Mouse (Mus musculus): Measurements from ENCODE around the gene Sorl1.
A peak's percentile ranks its signal among the peaks of the same experiment; 100 is the strongest.

Sorl1 gene

DNA sequence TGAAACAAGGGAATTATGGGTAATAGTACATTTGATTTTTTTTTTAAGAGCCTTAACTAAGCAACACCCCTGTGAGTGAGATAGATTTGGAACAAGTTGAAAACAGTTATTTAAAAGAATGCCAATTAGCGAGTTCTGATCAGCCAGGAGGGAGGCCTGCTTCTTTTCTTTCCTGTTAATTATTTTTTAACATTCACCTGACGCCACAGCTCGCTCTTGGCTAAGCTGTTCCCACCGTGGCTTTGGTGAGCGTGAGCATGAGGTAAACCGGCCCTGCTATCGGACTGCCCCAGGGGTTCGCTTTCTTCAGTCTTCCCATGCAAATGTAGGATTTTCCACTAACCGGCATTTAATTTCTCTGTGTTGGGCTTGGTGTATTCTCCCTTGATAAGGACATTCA, 128.8 kb downstream of the Sorl1 start:
- no peak for DNase-seq

DNA sequence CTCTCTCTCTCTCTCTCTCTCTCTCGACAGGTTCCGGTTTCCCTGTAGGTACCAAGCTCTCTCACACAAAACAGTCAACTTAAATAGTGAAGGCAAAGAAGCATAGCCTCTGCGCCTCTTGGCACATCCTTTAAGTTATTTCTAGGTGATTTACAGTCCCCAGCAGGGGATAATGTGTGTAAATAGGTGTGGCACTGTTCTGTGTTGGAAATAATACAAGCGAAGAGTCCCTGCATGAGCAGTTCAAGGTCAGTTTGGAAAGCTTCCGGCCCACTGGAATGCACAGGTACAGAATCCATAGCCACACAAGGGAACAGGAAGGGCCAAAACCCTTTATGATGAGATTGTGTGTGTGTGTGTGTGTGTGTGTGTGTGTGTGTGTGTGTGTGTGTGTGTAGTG, 130.3 kb downstream of the Sorl1 start:
- DNase-seq: no peak

DNA sequence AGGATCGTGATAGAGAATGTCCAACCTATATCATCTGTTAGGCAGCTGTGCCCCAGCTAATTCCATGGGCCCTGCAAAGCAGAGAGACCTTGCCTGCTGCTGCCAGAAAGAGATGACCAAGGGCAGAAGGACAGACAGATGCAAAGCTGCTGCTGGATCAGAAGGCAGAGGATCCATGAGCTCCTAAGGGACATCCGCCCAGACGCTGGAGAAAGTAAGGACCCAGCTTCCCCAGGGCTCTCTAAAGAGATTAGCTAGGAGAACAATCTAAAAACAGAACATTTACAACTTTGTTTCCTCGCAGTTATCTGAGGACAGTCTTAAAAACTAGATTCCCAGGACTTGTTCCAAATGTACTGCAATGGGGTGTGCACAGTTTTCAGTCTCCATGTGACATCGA, 131.3 kb downstream of the Sorl1 start:
- no peak for DNase-seq

DNA sequence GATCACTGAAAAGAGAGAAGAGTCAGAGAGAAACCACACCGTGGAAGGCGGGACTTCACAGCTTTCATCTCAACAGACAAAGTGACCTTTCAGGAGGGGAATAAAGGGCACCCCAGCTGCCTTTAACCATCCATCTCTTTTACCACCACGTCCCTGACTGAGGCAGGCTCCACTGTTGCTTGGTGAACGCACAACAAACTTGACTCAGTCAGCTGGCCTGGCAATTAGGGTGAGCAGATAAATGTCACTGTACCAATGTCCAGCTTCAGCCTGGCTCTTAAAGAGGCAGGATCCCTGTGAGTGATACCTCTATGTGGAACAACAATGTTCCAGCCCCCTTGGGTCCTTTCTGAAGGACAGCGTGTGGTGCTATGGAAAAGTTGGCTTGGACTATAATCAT, 138.5 kb downstream of the Sorl1 start:
- DNase-seq: no peak

DNA sequence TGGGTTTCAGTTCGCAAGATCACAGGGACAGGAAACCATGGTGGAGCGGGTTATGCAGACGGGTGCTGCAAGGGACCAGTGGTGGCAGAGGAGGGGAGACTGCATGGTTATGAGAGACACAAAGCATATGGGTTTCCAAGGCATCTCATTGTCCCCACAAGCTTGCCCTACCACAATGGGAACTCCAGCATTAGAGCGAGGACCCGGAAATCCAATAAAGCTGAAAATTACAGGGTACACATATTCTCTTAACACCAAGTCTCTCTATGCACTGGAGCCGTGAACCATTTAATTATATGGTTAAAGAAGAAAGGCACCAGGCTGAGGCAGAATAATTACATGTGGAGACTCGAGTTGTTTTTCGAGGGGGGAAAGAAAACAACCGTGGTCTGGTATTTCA, 139.0 kb downstream of the Sorl1 start:
- no peak for DNase-seq

DNA sequence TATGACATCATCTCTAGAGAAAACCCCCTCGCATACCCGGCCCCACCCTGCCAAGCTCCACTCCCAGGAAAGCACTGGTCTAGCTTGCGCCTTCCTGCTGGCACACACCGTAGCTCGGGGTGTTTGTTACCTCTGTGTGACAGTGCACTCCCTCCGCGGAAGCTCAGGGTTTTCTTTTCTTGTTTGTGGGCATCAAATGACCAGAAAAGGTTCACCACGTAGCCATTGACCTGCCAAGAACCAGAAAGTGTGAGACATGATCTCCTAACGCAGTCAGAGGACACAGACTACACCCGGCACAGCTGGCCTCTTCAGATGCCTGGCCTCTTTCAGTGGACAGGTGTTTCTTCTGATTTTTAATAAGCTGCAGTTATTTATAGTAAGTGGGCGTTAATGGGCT, 139.8 kb downstream of the Sorl1 start:
- no peak for DNase-seq

DNA sequence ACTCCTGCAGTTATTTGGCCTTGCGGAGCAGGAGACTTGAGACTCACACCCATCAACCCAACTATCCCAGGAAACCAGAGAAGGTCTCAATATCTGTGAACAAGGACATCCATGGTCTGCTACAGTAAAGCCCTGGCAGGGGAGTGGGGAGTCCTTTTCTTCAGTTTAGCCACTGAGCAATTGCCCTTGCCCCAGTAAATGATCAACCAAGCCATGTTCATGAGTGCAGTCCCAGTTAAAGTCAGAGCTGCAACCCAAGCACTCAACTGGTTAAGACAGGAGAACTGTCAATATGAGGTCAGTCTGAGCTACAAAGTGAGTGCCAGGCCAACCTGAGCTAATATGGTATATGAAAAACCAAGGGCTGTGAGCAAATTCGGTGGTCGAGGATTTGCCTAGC, 140.8 kb downstream of the Sorl1 start:
- no peak for DNase-seq

DNA sequence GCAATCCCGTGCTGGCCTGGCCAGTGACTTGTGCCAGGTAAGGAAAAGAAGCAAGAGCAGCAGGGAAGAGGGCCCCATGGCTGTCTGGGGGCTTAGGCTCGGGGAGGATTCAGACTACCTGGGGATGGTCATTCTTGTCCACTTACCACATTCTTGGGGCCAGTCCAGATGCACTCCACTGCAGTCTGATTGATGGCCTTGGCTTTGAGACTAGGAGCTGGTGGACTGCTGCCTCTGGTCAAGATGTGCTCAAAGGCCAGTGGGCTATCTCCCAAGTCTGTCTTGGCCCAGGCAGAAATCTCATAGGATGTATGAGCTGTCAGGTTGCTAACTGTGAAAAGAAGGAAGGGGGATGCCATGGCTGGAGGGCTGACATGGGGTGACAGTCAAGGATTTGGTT, 141.3 kb downstream of the Sorl1 start:
- no peak for DNase-seq

DNA sequence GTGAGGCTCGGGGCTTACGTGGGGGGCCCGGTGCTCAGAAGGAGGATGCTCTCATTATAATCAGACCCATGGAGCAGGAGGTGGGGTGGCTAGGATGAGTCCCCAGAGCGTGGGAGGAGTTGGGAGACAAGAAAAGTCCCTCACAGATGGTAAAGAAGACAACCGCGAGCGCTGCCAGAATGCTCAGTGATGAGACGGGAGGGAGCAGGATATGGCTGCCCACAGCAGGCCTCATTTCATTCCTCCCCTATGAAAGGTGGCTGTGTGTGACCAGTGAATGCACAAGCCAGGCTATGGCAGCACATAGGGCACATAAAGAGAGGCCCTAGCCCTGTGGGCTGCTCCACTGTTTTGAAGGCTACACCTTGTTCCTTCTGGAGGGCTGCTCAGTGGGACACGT, 142.1 kb downstream of the Sorl1 start:
- no peak for DNase-seq

DNA sequence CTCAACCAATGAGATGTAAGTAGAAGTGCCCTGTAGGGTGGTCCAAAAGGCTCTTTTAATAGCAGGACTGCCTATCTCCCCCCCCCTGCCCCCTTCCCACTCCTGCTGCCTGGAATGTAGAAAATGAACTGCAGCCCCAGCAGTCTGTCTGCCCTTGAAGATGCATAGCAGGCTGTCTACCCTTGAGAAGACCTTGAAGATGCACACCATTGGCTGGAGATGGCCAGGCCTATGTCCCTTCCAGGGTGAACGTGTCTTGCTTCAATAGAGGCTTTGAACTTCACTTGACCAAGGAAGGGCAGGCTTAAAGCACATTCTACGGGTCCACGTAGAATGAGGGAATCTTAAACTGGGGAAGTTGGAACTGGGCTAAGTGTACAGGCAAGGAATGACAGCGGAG, 142.8 kb downstream of the Sorl1 start:
- no peak for DNase-seq

DNA sequence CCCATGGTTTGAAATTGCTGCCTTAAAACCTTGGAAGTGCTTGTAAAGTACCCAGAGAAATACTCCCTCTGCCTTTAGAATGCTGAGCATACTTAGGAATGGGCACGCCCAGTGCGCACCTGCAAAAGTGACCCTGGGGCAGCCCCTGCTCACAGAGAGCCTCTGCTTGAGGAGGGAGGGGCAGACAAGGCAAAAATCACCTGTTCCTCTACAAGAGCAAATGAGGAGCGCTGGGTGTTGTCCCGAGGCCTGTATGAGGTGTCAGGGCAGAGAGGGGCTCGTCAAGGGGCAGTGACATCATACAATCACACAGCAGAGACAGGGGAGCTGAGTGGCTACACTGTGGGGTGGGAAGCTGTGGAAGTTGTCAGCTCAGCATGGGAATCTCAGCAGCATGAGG, 143.3 kb downstream of the Sorl1 start:
- no peak for DNase-seq

DNA sequence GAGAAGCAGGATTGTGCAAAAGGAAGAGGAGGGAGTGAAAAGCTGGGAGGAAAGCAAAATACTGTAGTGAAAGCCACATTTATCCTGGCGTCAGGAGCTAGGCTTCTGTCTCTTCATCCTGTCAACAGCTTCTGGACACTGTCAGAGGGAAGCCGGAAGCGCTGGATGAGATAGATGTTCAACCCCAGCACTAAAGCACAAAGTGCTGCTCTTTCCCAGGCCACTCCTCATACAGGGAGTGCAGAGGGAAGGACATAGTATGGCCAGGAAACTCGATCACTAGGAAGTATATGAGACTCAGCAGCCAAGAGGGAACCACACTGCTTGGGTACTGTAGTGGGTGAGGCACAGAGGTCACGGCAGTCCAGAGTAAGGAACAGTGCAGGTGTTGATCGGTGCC, 145.7 kb downstream of the Sorl1 start:
- DNase-seq: no peak

DNA sequence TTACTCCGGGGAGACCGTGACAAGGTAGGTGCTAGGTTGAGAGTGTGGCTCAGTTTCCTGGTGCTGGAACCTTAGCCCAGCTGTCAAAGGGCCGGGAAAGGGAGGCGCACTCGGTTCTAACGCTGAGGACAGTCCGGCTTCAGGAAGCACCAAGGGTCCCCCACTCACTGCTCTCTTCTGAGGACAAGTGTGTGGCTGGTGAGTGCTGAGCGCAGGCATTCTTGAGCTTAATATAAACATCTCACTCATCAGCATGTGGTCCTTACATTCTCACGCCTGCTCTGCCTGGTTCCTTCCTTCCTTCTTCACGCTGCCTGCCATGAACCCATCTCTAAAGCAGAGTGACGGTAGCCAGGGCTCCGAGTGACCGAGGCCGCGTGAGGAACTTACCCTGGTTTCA, 148.1 kb downstream of the Sorl1 start:
- no peak for DNase-seq

DNA sequence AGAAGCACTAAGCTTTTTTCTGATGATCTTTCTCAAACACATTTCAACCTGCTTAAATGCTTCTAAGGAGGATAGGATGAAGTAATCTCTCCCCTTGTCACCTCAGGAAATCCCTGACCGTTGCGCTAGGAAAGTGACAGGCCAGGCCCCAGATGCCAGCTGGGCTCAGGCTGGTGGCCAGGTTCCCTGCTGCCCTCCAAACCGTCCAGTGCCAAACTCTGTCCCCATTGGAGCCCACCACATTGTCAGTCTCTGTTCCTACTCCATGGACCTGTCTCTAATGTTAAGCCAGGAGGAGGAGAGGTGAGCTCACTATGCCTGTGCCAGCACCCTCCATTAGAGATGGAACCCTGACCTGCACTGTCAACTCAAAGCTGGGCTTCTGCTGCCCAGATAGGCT, 149.4 kb downstream of the Sorl1 start:
- DNase-seq: no peak

DNA sequence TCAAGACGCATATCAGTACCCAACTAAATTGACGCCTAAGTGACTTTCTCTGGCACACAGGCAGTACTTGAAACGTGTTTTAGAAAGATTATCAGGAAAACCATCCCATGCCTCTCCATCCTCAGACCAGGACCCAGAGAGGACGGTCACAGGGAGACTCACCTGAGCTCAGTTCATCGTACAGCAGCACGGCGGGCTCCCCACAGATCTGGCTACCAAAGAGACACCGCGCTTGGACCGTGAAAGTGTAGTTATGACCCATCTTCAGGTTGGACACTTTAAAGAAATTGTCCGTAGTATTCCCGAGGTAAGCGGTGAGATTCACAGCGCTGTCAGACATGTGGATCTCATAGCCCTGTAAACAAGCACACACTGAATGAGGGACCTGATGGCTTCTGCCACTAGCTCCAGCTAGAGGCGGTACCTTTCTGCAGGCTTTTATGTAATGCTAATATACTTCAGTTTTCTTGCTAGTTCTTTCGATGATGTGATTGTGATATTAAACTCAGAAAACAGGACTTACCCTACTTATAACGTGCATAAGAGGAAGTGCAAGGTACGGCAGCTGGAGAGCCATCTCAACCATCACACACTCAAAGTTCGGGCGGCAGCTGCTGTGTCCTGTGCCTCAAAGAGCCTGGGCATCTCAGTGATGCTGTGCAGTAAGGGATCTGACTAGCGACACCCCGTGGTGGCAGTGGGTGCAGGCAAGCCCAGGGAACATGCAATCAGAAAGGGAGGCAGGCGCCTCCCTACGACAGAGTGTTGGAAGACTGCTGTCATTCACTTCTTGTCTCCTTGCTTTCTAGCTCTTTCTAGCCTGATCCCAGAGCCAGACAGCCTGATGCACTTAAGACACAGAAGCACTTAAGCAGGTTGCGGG, 150.1 kb downstream of the Sorl1 start:
- peak; percentile 17 for DNase-seq

DNA sequence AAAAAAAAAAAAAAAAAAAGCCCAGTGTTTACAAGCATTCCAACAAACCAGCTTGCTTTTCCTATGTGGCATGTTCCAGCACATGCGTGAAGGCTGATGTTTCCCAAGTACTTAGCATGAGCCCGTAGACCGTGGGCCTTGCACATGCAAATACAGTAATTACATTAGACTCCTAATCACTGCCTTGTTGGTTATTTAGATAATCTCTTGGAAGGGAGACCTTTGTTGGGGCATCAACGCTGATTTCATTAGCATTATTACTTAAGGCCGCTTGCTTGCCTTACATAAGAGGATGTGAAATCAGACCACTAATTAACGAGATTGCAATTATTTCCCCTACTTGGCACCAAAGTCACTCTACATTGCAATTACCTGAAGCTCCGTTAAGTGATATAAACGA, 154.1 kb downstream of the Sorl1 start:
- DNase-seq: no peak

DNA sequence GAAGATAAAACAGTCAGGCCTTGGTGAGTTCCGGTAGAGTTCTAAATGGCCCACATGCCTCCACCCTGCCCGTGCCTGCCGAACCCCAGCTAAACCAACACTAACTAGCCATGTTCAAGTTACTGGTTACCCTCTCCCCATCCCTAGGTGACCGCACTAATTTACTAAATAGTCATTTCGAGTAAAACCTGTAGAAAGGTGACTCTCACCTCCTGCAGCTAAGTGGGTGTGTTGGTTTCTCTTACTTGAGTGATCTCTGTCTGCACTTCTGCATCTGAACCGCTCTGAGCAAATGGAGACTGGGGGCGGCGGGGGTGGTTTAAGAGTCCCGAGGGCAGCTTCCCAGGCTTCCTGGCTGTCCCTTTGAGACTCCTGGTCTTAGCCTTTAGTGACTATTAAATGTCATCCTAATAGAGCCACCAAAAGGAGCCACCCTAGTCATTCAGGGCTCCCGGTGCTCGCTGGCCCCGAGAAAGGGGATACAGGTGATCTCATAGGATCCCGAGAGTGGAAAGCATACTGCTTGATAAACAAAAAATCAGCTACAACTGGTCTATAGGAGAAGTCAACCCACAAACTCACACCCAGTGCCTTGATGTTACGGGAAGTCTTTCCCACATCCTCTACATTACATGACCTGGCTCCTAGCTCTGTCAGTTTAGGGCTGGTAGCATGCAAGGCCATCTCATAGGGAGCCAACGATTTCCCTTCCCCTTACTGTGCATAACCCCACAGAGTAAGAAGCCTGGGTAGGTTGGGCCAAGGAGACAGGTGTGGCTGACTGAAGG, 155.2 kb downstream of the Sorl1 start:
- no peak for DNase-seq

DNA sequence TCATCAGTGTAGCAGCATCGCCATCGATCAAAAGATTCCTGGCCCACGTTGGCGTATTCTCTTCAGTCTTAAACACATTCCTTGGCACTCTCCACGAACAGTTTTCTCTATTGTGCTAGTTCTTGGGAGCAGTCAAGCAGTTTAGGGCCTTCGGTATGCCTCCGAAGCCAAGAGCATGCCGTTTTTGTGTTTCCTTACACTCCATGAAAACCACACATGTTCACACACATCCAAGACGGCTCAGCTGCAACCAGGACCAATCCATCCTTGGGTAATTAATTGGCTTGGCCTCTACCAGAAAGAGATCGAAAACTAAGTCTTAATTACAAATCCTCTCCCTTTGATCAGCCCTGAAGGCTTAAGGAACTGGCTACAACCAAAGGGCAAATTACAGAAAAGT, 162.8 kb downstream of the Sorl1 start:
- no peak for DNase-seq

DNA sequence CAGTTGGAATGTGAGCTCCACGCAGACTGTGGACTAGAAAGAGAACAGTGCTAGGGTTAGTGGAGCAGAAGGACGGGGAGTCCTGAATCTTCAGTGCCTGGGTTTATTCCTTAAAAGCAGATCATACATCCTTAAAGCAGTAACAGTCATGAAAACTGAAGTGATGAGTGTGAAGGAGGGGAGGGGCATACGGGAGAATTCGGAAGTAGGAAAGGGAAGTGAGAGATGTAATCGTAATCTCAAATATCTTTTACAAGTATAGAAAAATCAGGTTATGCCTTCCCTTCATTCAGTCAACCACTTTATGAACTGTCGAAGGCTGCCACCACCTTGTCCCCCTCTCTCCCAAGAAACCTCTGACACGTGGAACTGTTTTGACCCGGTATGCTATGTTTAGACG, 165.8 kb downstream of the Sorl1 start:
- no peak for DNase-seq

DNA sequence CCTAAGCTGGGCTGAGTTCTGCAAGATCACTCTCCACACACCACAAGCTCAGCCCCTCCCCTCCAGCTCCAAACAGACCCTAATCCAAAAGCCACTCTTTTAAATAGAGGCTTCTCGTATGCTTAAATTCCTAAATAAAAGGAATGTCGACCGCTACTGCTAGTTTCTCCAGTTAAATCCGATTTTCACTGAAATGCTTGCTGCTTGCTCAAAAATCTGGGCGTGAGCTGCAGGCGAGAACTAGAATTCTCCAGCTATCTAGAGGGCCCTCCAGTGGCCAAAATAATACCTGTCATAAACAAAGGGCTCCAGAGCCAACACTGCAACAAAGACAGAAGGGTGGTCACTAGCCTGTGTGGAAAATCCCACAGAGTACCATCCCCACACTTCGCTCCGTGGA, 170.6 kb downstream of the Sorl1 start:
- no peak for DNase-seq

DNA sequence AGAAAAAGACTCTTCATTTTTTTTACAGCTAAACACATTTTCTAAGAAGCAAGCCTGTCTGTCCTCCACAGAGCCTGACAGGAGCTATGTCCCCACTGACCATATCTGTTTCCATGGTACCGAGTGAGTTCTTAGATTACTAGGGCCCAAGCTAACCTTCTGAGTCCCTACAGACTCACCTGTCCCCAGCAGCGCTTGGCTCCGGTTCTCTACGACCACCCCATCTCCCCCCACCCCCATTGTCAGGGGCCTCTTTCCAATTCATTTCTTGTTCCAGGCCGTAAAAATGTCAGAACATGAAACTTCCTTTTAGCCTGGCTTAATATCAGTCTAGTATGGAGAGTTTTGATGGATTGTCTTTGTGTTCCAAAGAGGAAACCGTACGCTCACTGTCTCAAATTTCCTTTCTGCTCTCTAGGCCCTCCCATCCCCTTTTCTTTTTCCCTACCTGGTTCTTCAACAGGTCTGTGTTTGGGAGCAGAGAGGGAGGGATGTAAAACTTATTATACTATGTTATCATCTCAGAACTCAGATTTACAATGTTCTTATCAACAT, 171.4 kb downstream of the Sorl1 start:
- DNase-seq: no peak

DNA sequence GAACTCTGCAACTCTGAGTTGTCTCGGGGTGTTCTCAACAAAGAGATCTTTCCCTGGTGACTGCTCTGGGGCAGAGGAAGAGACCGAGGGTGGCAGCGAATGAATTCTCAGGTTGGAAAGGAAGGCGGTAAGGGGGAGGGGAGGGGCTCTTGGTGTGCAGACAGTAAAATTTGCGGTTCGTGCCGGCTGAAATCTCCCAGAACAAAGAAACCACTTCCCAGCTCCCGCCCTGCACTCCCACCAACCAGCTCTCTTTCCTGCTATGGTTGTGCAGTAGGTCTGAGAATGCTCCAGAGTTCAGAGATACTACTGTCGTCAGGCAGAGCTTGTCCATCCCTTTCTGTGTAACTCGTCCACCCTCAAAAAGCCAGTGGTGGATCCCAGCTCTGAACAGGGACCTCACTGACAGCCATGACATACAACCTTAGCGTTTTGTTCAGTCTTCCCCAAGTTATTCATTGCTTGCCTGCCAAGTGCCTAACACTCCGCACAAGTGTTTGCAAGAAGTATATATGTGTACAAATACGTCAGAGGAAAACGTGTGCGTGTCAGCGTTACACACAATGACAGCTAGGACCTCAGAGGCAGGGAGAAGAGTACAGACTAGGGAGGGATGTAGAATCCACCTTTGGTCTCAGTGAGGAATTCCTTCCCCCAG, 172.5 kb downstream of the Sorl1 start:
- DNase-seq: no peak

DNA sequence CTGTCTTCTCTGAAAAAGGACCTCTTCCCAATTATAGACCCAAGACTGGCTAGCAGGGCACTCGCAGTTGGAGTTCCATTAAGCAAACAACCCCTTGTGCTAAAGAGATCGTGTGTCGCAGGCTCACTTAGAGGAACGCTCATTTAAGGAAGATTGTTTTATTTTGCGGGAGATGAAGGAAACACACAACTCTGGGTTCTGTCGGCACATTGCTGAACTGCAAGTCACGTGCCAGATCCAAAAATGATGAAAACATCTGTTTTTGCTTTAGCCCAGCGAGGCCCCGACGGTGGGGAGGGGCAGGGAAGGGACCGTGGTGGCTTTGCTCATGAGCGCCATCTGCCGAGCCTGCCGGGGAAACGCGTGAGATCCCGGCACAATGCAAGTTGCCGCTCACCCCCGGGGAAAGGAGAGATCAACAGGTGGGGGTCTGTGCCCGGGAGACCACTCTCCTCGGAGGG, 173.1 kb downstream of the Sorl1 start:
- peak; percentile 81 to 88 for DNase-seq
